Mouse (Mus musculus): ENCODE measurements around the gene Ppp1r12a. TPM values are rescaled to one million over a fixed set of nuclear protein-coding genes. Genes with fewer than 3 reads are reported as not detected.

Ppp1r12a gene
- polyA plus RNA-seq, 1 experiment from 2014 or later = 64.9 TPM

DNA sequence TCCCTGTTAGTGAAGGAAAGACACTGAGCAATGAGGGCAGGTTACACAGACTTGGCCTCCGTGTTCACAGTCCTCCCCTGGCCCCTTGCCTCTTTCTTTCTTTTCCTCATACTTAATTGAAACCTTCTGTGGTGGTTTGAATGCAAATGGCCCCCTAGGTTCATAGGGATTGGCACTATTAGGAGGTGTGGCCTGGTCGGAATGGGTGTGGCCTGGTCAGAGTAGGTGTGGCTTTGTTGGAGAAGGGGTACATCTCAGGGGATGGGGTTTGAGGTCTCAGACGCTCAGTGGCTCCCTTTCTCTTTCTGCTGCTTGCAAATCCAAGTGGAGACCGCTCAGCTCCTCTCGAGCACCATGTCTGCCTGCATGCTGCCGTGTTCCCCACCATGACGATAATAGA, 132.8 kb downstream of the Ppp1r12a start:
- Histone ChIP-seq H3K4me1 (ENCODE audit: control insufficient read depth, insufficient read depth, low read length) (no peaks in the 10 kb centered on the region), H3K4me2 (ENCODE audit: low read length) (no peak overlapping the region), H3K9ac (ENCODE audit: low read length) (no peak overlapping the region), H3K27ac (ENCODE audit: low read depth, low read length) (no peak overlapping the region), H3K36me3 (ENCODE audit: control insufficient read depth, insufficient read depth, low read length) (no peaks in the 10 kb centered on the region), H3K9me3 (replicated peaks; ENCODE audit: control insufficient read depth, low read length) (no peaks in the 10 kb centered on the region), H3K4me3 (ENCODE audit: low read depth, low read length) (no peak overlapping the region), H3K27me3 (replicated peaks; ENCODE audit: control insufficient read depth, insufficient read depth, low read length) (no peaks in the 10 kb centered on the region)
- WGBS = 80% methylated on average over 7 of the region's 7 CpGs
- ATAC-seq = no peak
- no peak for DNase-seq (ENCODE audit: low spot score)

DNA sequence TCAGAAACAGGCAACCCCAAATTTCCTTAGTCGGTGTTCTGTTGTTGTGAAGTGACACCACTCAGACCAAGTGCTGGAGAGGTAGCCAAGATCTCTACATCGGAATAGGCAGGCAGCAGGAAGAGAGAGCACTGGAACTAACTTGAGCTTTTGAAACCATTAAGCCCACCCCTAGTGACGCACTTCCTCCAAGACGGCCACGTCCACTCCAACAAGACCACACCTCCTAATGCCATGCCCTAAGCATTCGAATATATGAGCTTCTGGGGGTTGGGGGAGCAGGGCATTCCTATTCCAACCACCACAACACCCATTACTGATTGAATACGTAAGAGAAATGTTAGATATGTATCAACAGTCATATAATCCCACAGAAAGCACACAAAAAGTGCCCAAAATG, 134.5 kb downstream of the Ppp1r12a start:
- no peaks in the 10 kb centered on the region for H3K4me1 ChIP-seq (ENCODE audit: control insufficient read depth, insufficient read depth, low read length)
- no peaks in the 10 kb centered on the region for H3K9me3 ChIP-seq (replicated peaks; ENCODE audit: control insufficient read depth, low read length)
- H3K27me3 ChIP-seq (replicated peaks; ENCODE audit: control insufficient read depth, insufficient read depth, low read length) = no peaks in the 10 kb centered on the region
- ATAC-seq (no peak), DNase-seq (ENCODE audit: low spot score) (no peak)
- H3K9ac ChIP-seq (ENCODE audit: low read length) = no peak overlapping the region
- no peak overlapping the region for H3K4me3 ChIP-seq (ENCODE audit: low read depth, low read length)
- H3K4me2 ChIP-seq (ENCODE audit: low read length) = no peak overlapping the region
- WGBS = 86% methylated on average over 7 of the region's 7 CpGs
- no peaks in the 10 kb centered on the region for H3K36me3 ChIP-seq (ENCODE audit: control insufficient read depth, insufficient read depth, low read length)
- no peak overlapping the region for H3K27ac ChIP-seq (ENCODE audit: low read depth, low read length)

DNA sequence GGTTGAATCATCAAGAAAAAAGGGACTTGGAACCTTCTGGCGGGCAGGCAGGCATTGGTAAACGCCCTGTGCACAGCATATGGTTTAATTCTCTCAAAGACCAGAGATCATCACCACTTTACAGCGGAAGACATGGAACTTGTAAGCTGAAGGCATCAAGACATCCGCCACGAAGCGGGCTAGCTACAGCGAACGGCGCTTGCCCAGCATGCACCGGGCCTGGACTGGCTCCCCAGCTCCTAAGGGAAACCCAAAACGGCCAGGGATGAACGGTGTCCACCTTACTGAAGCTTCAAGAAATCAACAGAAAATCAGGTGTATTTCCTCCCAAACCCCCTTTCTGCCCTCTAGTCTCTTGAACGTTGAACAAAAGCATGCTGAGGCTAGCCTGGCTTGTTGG, 136.3 kb downstream of the Ppp1r12a start:
- Histone ChIP-seq H3K4me2 (ENCODE audit: low read length) (no peak overlapping the region), H3K9ac (ENCODE audit: low read length) (no peak overlapping the region), H3K36me3 (ENCODE audit: control insufficient read depth, insufficient read depth, low read length) (no peaks in the 10 kb centered on the region), H3K27me3 (replicated peaks; ENCODE audit: control insufficient read depth, insufficient read depth, low read length) (no peaks in the 10 kb centered on the region), H3K27ac (ENCODE audit: low read depth, low read length) (no peak overlapping the region), H3K4me1 (ENCODE audit: control insufficient read depth, insufficient read depth, low read length) (no peaks in the 10 kb centered on the region), H3K9me3 (replicated peaks; ENCODE audit: control insufficient read depth, low read length) (no peaks in the 10 kb centered on the region), H3K4me3 (ENCODE audit: low read depth, low read length) (no peak overlapping the region)
- WGBS = 93% methylated on average over 13 of the region's 13 CpGs
- DNase-seq (ENCODE audit: low spot score) = no peak
- ATAC-seq = no peak

DNA sequence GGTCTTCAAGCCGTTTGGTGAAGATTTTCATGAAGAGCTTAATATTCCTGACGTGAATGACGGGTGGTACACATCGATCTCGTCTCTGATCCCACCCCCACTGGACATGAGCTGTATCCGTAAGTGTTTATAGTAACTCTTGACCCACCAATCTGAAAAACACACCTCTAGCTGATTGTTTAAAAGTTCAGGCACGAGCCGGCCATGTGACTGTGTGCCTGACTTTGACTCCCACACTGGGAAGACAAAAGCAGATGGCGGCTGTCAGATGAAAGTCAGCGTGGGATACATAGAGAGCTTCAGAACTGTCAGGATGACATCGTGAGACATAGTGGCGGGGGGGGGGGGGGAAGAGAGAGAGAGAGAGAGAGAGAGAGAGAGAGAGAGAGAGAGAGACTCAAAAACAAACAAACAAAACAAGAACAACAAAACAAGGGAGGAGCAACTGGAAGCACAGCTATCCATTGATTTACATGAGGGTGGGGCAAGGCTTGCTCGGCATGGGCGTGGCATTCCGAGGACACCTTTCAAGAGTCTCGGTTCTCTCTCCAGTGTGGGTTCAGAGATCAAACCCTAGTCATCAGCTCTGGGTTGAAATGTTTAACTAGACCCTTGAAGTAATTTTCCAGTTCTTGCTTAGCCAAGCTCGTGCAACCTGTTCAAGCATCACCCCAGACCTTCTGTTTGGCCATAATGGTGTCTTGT, 137.0 kb downstream of the Ppp1r12a start:
- Histone ChIP-seq H3K27ac (ENCODE audit: low read depth, low read length) (no peak overlapping the region), H3K9ac (ENCODE audit: low read length) (no peak overlapping the region), H3K4me2 (ENCODE audit: low read length) (no peak overlapping the region), H3K9me3 (replicated peaks; ENCODE audit: control insufficient read depth, low read length) (no peaks in the 10 kb centered on the region), H3K4me3 (ENCODE audit: low read depth, low read length) (no peak overlapping the region), H3K36me3 (ENCODE audit: control insufficient read depth, insufficient read depth, low read length) (no peaks in the 10 kb centered on the region), H3K4me1 (ENCODE audit: control insufficient read depth, insufficient read depth, low read length) (no peaks in the 10 kb centered on the region), H3K27me3 (replicated peaks; ENCODE audit: control insufficient read depth, insufficient read depth, low read length) (no peaks in the 10 kb centered on the region)
- 89% methylated on average over 17 of the region's 17 CpGs for WGBS
- DNase-seq (ENCODE audit: low spot score) (no peak), ATAC-seq (no peak)

DNA sequence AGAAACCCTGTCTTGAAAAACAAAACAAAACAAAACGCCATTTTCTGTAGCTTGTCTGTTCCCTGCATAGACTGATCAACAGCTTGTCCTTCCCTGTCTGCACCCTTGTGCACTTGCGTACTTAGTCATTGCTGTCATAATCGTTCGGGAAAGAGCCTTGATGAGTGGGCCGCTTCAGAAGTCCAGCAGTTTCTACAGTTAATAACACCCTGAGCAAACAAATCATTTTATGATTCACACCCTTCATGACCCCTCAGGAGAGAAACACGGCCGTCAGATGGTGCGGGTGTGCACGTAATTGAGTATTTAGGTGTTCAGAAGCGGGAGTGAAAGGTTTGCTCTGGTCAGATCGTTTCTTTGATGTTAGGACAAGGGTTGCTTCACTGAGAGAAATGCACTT, 137.8 kb downstream of the Ppp1r12a start:
- WGBS = 87% methylated on average over 11 of the region's 11 CpGs

DNA sequence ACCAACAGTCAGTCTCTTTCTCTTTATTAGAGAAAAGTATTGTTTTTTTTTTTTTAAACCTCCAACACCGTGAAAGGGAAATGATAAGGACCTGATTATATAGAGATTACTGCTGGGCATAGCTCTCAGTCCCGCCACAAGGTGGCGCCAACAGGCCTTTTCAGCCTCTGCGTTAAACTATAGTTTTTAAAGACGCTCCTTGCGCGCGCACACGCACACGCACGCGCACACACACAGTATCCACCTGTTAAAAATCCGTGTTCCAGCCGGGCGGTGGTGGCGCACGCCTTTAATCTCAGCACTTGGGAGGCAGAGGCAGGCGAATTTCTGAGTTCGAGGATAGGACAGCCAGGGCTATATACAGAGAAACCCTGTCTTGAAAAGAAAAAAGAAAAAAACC, 138.8 kb downstream of the Ppp1r12a start:
- no peak overlapping the region for H3K27ac ChIP-seq (ENCODE audit: low read depth, low read length)
- no peaks in the 10 kb centered on the region for H3K36me3 ChIP-seq (ENCODE audit: control insufficient read depth, insufficient read depth, low read length)
- no peak overlapping the region for H3K4me3 ChIP-seq (ENCODE audit: low read depth, low read length)
- WGBS = 13% methylated on average over 19 of the region's 19 CpGs
- ATAC-seq = peak; percentile 93
- no peaks in the 10 kb centered on the region for H3K4me1 ChIP-seq (ENCODE audit: control insufficient read depth, insufficient read depth, low read length)
- H3K9me3 ChIP-seq (replicated peaks; ENCODE audit: control insufficient read depth, low read length) = no peaks in the 10 kb centered on the region
- H3K4me2 ChIP-seq (ENCODE audit: low read length) = peak overlapping the region; percentile 32; the same call in 1 of the 2 replicates
- no peaks in the 10 kb centered on the region for H3K27me3 ChIP-seq (replicated peaks; ENCODE audit: control insufficient read depth, insufficient read depth, low read length)
- H3K9ac ChIP-seq (ENCODE audit: low read length) = no peak overlapping the region
- DNase-seq (ENCODE audit: low spot score) = peak; percentile 91

More for the DNA sequence above, 137.8 kb downstream of the Ppp1r12a start:
- Histone ChIP-seq H3K27ac (ENCODE audit: low read depth, low read length) (no peak overlapping the region), H3K36me3 (ENCODE audit: control insufficient read depth, insufficient read depth, low read length) (no peaks in the 10 kb centered on the region), H3K9ac (ENCODE audit: low read length) (no peak overlapping the region), H3K4me3 (ENCODE audit: low read depth, low read length) (no peak overlapping the region), H3K4me2 (ENCODE audit: low read length) (no peak overlapping the region), H3K27me3 (replicated peaks; ENCODE audit: control insufficient read depth, insufficient read depth, low read length) (no peaks in the 10 kb centered on the region), H3K9me3 (replicated peaks; ENCODE audit: control insufficient read depth, low read length) (no peaks in the 10 kb centered on the region), H3K4me1 (ENCODE audit: control insufficient read depth, insufficient read depth, low read length) (no peaks in the 10 kb centered on the region)
- DNase-seq (ENCODE audit: low spot score) (no peak), ATAC-seq (no peak)

DNA sequence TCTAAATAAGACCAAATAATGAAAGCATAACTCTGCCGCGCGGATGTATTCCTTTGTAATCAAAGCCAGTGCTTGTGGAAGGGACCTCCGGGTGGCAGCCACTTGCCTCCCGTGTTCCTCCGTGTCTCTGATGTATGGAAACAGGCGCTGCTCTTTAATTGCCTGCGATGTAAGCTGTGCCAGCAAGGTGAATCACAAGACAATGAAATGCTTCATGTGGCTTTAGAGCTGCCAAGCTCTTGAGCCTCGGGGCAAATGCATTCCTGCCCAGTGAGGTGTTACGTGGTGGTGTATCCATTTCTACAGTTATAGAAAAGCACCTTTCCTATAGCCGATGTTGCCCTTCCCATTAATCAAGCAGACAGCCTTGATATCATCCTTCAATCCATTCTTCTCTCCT, 145.8 kb downstream of the Ppp1r12a start:
- Histone ChIP-seq H3K27ac (ENCODE audit: low read depth, low read length) (no peak overlapping the region), H3K9me3 (replicated peaks; ENCODE audit: control insufficient read depth, low read length) (no peaks in the 10 kb centered on the region), H3K4me2 (ENCODE audit: low read length) (no peak overlapping the region), H3K27me3 (replicated peaks; ENCODE audit: control insufficient read depth, insufficient read depth, low read length) (no peaks in the 10 kb centered on the region), H3K4me1 (ENCODE audit: control insufficient read depth, insufficient read depth, low read length) (no peaks in the 10 kb centered on the region), H3K4me3 (ENCODE audit: low read depth, low read length) (no peak overlapping the region), H3K36me3 (ENCODE audit: control insufficient read depth, insufficient read depth, low read length) (no peaks in the 10 kb centered on the region), H3K9ac (ENCODE audit: low read length) (no peak overlapping the region)
- WGBS = 67% methylated on average over 11 of the region's 11 CpGs
- DNase-seq (ENCODE audit: low spot score) = peak; percentile 7
- ATAC-seq = no peak

DNA sequence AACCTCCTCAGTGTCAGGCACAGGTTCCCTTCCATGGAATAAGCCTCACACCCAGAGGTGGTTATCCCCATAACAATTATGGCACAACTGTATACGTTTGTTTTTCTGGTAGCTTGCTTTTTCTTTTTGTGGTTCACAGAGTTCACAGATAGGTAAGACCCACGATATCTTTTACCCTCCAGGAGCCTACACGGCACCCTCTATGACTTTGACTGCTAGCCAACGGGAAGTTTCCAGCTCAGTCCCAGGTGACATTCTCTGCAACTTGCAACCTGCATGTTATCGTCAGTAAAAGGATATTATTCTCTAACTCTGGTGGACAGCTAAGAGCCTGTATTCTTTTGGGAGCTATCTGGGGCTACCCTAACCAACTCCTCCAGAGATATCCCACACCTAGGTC, 148.2 kb downstream of the Ppp1r12a start:
- H3K4me2 ChIP-seq (ENCODE audit: low read length) = no peak overlapping the region
- H3K4me3 ChIP-seq (ENCODE audit: low read depth, low read length) = no peak overlapping the region
- no peaks in the 10 kb centered on the region for H3K36me3 ChIP-seq (ENCODE audit: control insufficient read depth, insufficient read depth, low read length)
- H3K9me3 ChIP-seq (replicated peaks; ENCODE audit: control insufficient read depth, low read length) = no peaks in the 10 kb centered on the region
- ATAC-seq (no peak), DNase-seq (ENCODE audit: low spot score) (no peak)
- H3K27ac ChIP-seq (ENCODE audit: low read depth, low read length) = no peak overlapping the region
- H3K9ac ChIP-seq (ENCODE audit: low read length) = no peak overlapping the region
- WGBS = 91% methylated on average over 5 of the region's 5 CpGs
- H3K27me3 ChIP-seq (replicated peaks; ENCODE audit: control insufficient read depth, insufficient read depth, low read length) = no peaks in the 10 kb centered on the region
- H3K4me1 ChIP-seq (ENCODE audit: control insufficient read depth, insufficient read depth, low read length) = no peaks in the 10 kb centered on the region

DNA sequence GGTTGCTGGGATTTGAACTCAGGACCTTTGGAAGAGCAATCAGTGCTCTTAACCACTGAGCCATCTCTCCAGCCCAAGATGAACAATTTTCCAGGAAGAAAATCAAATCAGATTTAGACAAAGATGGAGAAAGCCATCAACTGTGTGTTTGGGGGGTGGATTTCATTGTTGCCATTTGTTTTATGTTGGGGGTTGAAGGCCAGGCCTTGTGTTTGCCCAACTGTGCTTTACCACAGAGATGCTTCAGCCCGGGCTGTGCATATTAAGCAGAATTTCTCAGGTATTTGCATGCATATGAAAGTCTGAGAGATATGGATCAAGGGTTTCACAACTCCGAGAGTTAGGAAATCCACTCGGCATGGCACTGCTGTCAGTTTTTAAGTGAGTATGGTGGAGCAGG, 149.4 kb downstream of the Ppp1r12a start:
- Histone ChIP-seq H3K9me3 (replicated peaks; ENCODE audit: control insufficient read depth, low read length) (no peaks in the 10 kb centered on the region), H3K4me2 (ENCODE audit: low read length) (no peak overlapping the region), H3K27ac (ENCODE audit: low read depth, low read length) (no peak overlapping the region), H3K36me3 (ENCODE audit: control insufficient read depth, insufficient read depth, low read length) (no peaks in the 10 kb centered on the region), H3K4me3 (ENCODE audit: low read depth, low read length) (no peak overlapping the region), H3K4me1 (ENCODE audit: control insufficient read depth, insufficient read depth, low read length) (no peaks in the 10 kb centered on the region), H3K9ac (ENCODE audit: low read length) (no peak overlapping the region), H3K27me3 (replicated peaks; ENCODE audit: control insufficient read depth, insufficient read depth, low read length) (no peaks in the 10 kb centered on the region)
- 87% methylated on average over 3 of the region's 3 CpGs for WGBS
- no peak for ATAC-seq
- DNase-seq (ENCODE audit: low spot score) = no peak
